Mouse (Mus musculus): ENCODE results near the gene Stip1.
A peak's percentile ranks its signal among the peaks of the same experiment; 100 is the strongest.

DNA sequence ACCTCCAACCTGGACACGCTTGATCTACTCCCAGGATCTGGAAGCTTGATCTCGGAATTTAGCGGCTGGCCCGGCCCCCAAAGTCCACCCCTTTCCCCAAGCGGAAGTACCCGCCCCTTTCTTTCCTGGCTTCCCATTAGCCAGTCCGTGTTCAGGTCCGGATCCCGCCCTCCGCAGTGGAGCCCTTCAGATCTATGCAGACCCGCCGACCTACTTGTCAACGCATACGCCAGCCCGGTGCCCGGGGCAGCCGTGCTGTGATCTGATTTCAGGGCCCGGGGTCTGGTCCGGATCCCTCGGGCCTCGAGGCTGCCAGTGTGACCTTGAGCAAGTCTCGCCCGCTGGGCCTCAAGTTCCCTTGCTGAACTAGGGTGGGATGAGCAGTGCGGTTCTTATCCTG, 43.8 kb downstream of the Stip1 start, which contains the start of the genes Nudt22 and Trpt1:
- TF ChIP-seq CTCF (IDR thresholded peaks at IDR 0.05; ENCODE audit: borderline replicate concordance, insufficient read depth, low read length) (no peak), POLR2A (IDR thresholded peaks at IDR 0.05; ENCODE audit: low read depth, low read length) (peak; percentile 76)
